10 mouse cellular contexts compared by ENCODE assay signal in the genomic region with DNA sequence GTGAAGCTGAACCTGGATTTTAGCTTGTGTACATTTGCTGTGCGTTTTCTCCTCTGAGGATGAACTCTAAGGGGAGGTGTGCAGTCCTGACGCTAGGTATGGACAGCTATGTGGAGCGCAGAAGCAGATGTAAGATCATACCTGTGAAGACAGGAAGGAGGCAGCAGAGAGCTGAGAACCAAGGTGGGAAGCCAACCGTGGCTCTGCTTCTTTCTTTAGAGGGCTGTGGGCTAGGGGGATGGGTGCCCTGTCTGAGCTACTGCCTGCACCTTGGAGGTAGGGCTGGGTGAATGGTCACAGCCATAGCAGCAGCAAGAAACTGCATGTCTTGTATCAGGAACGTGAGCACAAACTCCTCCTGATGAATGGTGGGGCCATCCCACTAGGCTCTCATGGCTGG.
DNase-seq lines count a peak whose midpoint lies in the region; ATAC-seq and TF ChIP-seq lines count a peak whose summit lies in the region.
"Had no signal": no experiment of that assay in that cellular context is flagged by ENCODE, and none has a peak within 500 bp of the region (broad histone marks: within the 10 kb centered on the region; RNA-seq: fewer than 3 reads in every experiment).

No protein-coding gene starts in this region.

- no peak overlapping the region for H3K4me3 ChIP-seq in liver, adult 2 months (ENCODE audit: insufficient read depth, low read depth, low read length)
- H3K4me3 ChIP-seq in liver, embryonic 12.5 days, result no peak overlapping the region
- H3K4me3 ChIP-seq in forebrain, embryonic 16.5 days (replicated peaks; ENCODE audit: low read length), result no peak overlapping the region
- H3K4me3 ChIP-seq in midbrain, embryonic 16.5 days (ENCODE audit: low read depth, low read length), result no peak overlapping the region
- H3K4me3 ChIP-seq: lung, embryonic 15.5 days had no signal

- no peak overlapping the region for H3K4me2 ChIP-seq in liver, embryonic 12.5 days
- H3K4me2 ChIP-seq in forebrain, embryonic 16.5 days (ENCODE audit: low read length), result no peak overlapping the region
- H3K4me2 ChIP-seq in midbrain, embryonic 16.5 days (ENCODE audit: low read length), result no peak overlapping the region
- H3K4me2 ChIP-seq: lung, embryonic 15.5 days had no signal

- H3K4me1 ChIP-seq in liver, adult 2 months (ENCODE audit: control insufficient read depth, insufficient read depth, low read length), result no peaks in the 10 kb centered on the region
- H3K4me1 ChIP-seq in liver, embryonic 12.5 days, result no peaks in the 10 kb centered on the region
- peaks cover under 1% of the 10 kb centered on the region; the same call in 1 of the 2 replicates for H3K4me1 ChIP-seq in forebrain, embryonic 16.5 days (replicated peaks; ENCODE audit: control insufficient read depth, insufficient read depth, low read length)
- H3K4me1 ChIP-seq in midbrain, embryonic 16.5 days (ENCODE audit: control insufficient read depth, insufficient read depth, low read length), result no peaks in the 10 kb centered on the region
- H3K4me1 ChIP-seq: lung, embryonic 15.5 days had no signal

- peak; percentile 58 for TF ChIP-seq CTCF in liver, adult 2 months (IDR thresholded peaks at IDR 0.05; ENCODE audit: low read depth, low read length)

- no peaks in the 10 kb centered on the region for H3K27me3 ChIP-seq in liver, adult 2 months (ENCODE audit: control insufficient read depth, insufficient read depth, low read length)
- no peaks in the 10 kb centered on the region for H3K27me3 ChIP-seq in liver, embryonic 12.5 days (replicated peaks)
- no peaks in the 10 kb centered on the region for H3K27me3 ChIP-seq in forebrain, embryonic 16.5 days (replicated peaks; ENCODE audit: control insufficient read depth, insufficient read depth, low read length)
- no peaks in the 10 kb centered on the region for H3K27me3 ChIP-seq in midbrain, embryonic 16.5 days (ENCODE audit: control insufficient read depth, insufficient read depth, low read depth, low read length)
- H3K27me3 ChIP-seq: lung, embryonic 15.5 days had no signal

- H3K79me2 ChIP-seq in liver, adult 2 months (ENCODE audit: control insufficient read depth, insufficient read depth, low read length), result no peaks in the 10 kb centered on the region

- TF ChIP-seq POLR2A in liver, adult 2 months (IDR thresholded peaks at IDR 0.05; ENCODE audit: extremely low read depth, insufficient read depth, low read length), result no peak

- H3K27ac ChIP-seq in liver, adult 2 months (replicated peaks; ENCODE audit: insufficient read depth, low read depth, low read length), result no peak overlapping the region
- no peak overlapping the region for H3K27ac ChIP-seq in liver, embryonic 12.5 days
- H3K27ac ChIP-seq in forebrain, embryonic 16.5 days (ENCODE audit: low read length), result no peak overlapping the region
- no peak overlapping the region for H3K27ac ChIP-seq in midbrain, embryonic 16.5 days (ENCODE audit: low read length)
- H3K27ac ChIP-seq: lung, embryonic 15.5 days had no signal

- ATAC-seq in liver, embryonic 12.5 days, result no peak
- peak; percentile 50; the same call in 1 of the 2 replicates for ATAC-seq in forebrain, embryonic 16.5 days
- peak; percentile 72 for ATAC-seq in midbrain, embryonic 16.5 days
- no peak for ATAC-seq in monocyte, adult 5-6 weeks (replicated peaks; ENCODE audit: insufficient number of reproducible peaks, low FRiP score, low TSS enrichment, poor library complexity, severe bottlenecking)

- 47% methylated on average over 5 of the region's 5 CpGs for WGBS in liver, adult 2 months
- 26% methylated on average over 5 of the region's 5 CpGs for WGBS in liver, embryonic 12.5 days (ENCODE audit: insufficient replicate concordance)
- WGBS in forebrain, embryonic 16.5 days, result 26% methylated on average over 5 of the region's 5 CpGs
- 29% methylated on average over 5 of the region's 5 CpGs for WGBS in midbrain, embryonic 16.5 days

- DNase-seq in adrenal gland, adult (ENCODE audit: inconsistent age in 2 of 2, low spot score in 1 of 2), result peak; percentile 62 to 74
- no peak for DNase-seq in adrenal gland, postnatal 25 days
- no peak for DNase-seq in liver, adult 2 months (ENCODE audit: extremely low read depth, low read depth, low spot score)
- DNase-seq in lung, postnatal 36 days, result no peak
- DNase-seq: spleen, adult 18-20 months had no signal

- no peak overlapping the region for H3K9ac ChIP-seq in liver, adult 2 months (ENCODE audit: low read depth, low read length)
- H3K9ac ChIP-seq in liver, embryonic 12.5 days, result no peak overlapping the region
- no peak overlapping the region for H3K9ac ChIP-seq in forebrain, embryonic 16.5 days (replicated peaks; ENCODE audit: low read depth, low read length)
- H3K9ac ChIP-seq in midbrain, embryonic 16.5 days (ENCODE audit: low read depth, low read length), result no peak overlapping the region
- H3K9ac ChIP-seq: lung, embryonic 15.5 days had no signal

- no peaks in the 10 kb centered on the region for H3K9me3 ChIP-seq in liver, embryonic 12.5 days (replicated peaks)
- no peaks in the 10 kb centered on the region for H3K9me3 ChIP-seq in forebrain, embryonic 16.5 days (ENCODE audit: control insufficient read depth, low read length)
- no peaks in the 10 kb centered on the region for H3K9me3 ChIP-seq in midbrain, embryonic 16.5 days (replicated peaks; ENCODE audit: control insufficient read depth, low read length, poor library complexity, severe bottlenecking)
- H3K9me3 ChIP-seq: lung, embryonic 15.5 days had no signal

- H3K36me3 ChIP-seq in liver, adult 2 months (ENCODE audit: control insufficient read depth, insufficient read depth, low read length), result no peaks in the 10 kb centered on the region
- H3K36me3 ChIP-seq in liver, embryonic 12.5 days, result no peaks in the 10 kb centered on the region
- H3K36me3 ChIP-seq in forebrain, embryonic 16.5 days (ENCODE audit: control insufficient read depth, insufficient read depth), result no peaks in the 10 kb centered on the region
- no peaks in the 10 kb centered on the region for H3K36me3 ChIP-seq in midbrain, embryonic 16.5 days (ENCODE audit: control insufficient read depth, insufficient read depth, low read length)
- H3K36me3 ChIP-seq: lung, embryonic 15.5 days had no signal

Comparison
In these comparisons a context has a peak if more than half of its experiments do, and no peak if none do; other contexts are left out.
1. DNase-seq: peak in adrenal gland, adult (2 of 2); none in adrenal gland, postnatal 25 days (single experiment), liver, adult 2 months (single experiment) and lung, postnatal 36 days (single experiment).
2. ATAC-seq: peak in forebrain, embryonic 16.5 days (single experiment) and midbrain, embryonic 16.5 days (single experiment); none in liver, embryonic 12.5 days (single experiment) and monocyte, adult 5-6 weeks (single experiment).